Mouse (Mus musculus) testis, adult 2 months (tissue): Measurements from ENCODE around the gene Milr1.

Source experiments
- CTCF ChIP-seq: fragments of 200-500 bp; IDR thresholded peaks from 2 replicates; pipeline ENCODE4 v1.5.1; 2012; ENCODE audit warnings: low read depth, mild to moderate bottlenecking, inconsistent platforms, low read length, moderate library complexity; ENCODE audit not compliant: control insufficient read depth, insufficient read depth, insufficient replicate concordance
- POLR2A ChIP-seq: fragments of 200-500 bp; IDR thresholded peaks from 2 replicates; pipeline ENCODE4 v1.6.1; 2012; ENCODE audit warnings: low read depth, mild to moderate bottlenecking, inconsistent platforms, low read length, moderate library complexity; ENCODE audit not compliant: control insufficient read depth

GRCm38 (mm10) chr11:106802069-106802627 is 51.1 kb downstream of the Milr1 start:
- TF ChIP-seq POLR2A (0 out of 2 replicates have a peak, but pooled peaks have one; percentile 23), CTCF (no peak)
